In genomic region chr13:51170691-51171680, GRCm38 (mm10) we compare ENCODE assay signal across 8 mouse cellular contexts. TPM values are rescaled to one million over a fixed set of nuclear protein-coding genes. Genes with fewer than 3 reads are reported as not detected.
DNase-seq lines count a peak whose midpoint lies in the region; ATAC-seq and TF ChIP-seq lines count a peak whose summit lies in the region.

TSS of gene Nxnl2 (plus strand) at chr13:51171022.

- H3K36me3 ChIP-seq in CH12.LX (replicated peaks in 1 of 2; ENCODE audit: control insufficient read depth in 1 of 2, insufficient read depth in 1 of 2, low read length in 1 of 2): no peaks in the 10 kb centered on the region
- H3K36me3 ChIP-seq in embryonic facial prominence, embryonic 15.5 days: no peaks in the 10 kb centered on the region

- H3K27me3 ChIP-seq in CH12.LX (replicated peaks): peaks cover 15% of the 10 kb centered on the region
- H3K27me3 ChIP-seq in embryonic facial prominence, embryonic 15.5 days: peaks cover 5% of the 10 kb centered on the region; the same call in 1 of the 2 replicates

- peaks cover 5% of the 10 kb centered on the region for H3K9me3 ChIP-seq in CH12.LX (replicated peaks; ENCODE audit: low read length)
- H3K9me3 ChIP-seq in embryonic facial prominence, embryonic 15.5 days (replicated peaks): no peaks in the 10 kb centered on the region

- DNase-seq in CH12.LX (ENCODE audit: extremely low read depth): peak; percentile 41
- DNase-seq in adrenal gland, adult 8-10 months: peak; percentile 14
- DNase-seq in heart, postnatal 25 days (ENCODE audit: low spot score): peak; percentile 30
- DNase-seq in kidney, postnatal 4 days: peak; percentile 80 to 85
- peak; percentile 59 for DNase-seq in right cerebral cortex, postnatal 14 days
- peak; percentile 42 for DNase-seq in urinary bladder, postnatal 25 days (ENCODE audit: low spot score)

- peaks cover 4 to 7% of the 10 kb centered on the region in 2 experiments; a peak in 2 of 4 replicates for H3K4me1 ChIP-seq in CH12.LX (ENCODE audit: control insufficient read depth in 1 of 2, insufficient read depth in 2 of 2)
- peaks cover 17% of the 10 kb centered on the region for H3K4me1 ChIP-seq in embryonic facial prominence, embryonic 15.5 days

- peak; percentile 65 for ATAC-seq in embryonic facial prominence, embryonic 15.5 days (ENCODE audit: insufficient number of reproducible peaks, low FRiP score, low TSS enrichment, low read depth)
- ATAC-seq in megakaryocyte progenitor cell, adult 5-6 weeks (replicated peaks; ENCODE audit: poor library complexity): peak; percentile 80

- TF ChIP-seq RAD21 in CH12.LX (IDR thresholded peaks at IDR 0.05; ENCODE audit: low read depth, low read length): peak; percentile 66

- H3K27ac ChIP-seq in CH12.LX (ENCODE audit: insufficient read depth, low read depth): no peak within 1 kb of the TSS
- H3K27ac ChIP-seq in embryonic facial prominence, embryonic 15.5 days (replicated peaks): no peak within 1 kb of the TSS

- in situ Hi-C loops in CH12.LX (cut with MboI; ENCODE audit: low pct_ligation_motif_present, low pct_unique_long_range_greater_than_20kb, low sequenced_read_pairs): loop anchor here (10.0 kb wide), 1 partner anchor 146 kb away; no protein-coding TSS in a partner anchor

- H3K79me2 ChIP-seq in CH12.LX (replicated peaks; ENCODE audit: control insufficient read depth, extremely low read depth, insufficient read depth, poor library complexity, severe bottlenecking): no peaks in the 10 kb centered on the region

- TF ChIP-seq POLR2A in CH12.LX (IDR thresholded peaks at IDR 0.05; ENCODE audit: low read depth, low read length): no peak

- TF ChIP-seq EP300 in CH12.LX (IDR thresholded peaks at IDR 0.05; ENCODE audit: low read length): no peak

- dilution Hi-C loops in CH12.LX (cut with MboI; ENCODE audit: extremely low pct_ligation_motif_present, extremely low pct_unique_long_range_greater_than_20kb, low sequenced_read_pairs): no loop called here

- no peak within 1 kb of the TSS for H3K9ac ChIP-seq in CH12.LX (ENCODE audit: insufficient read depth, low read depth)
- peak within 1 kb of the TSS; percentile 16 for H3K9ac ChIP-seq in embryonic facial prominence, embryonic 15.5 days

- WGBS in embryonic facial prominence, embryonic 15.5 days: 1% methylated on average over 64 of the region's 64 CpGs

- TF ChIP-seq CTCF in CH12.LX (conservative IDR thresholded peaks at IDR 0.05 in 1 of 2, IDR thresholded peaks at IDR 0.05 in 1 of 2; ENCODE audit: low read depth in 2 of 2, low read length in 2 of 2): peak in 1 of 2 experiments; percentile 76; a peak in 2 of 4 replicates

- H3K4me2 ChIP-seq in CH12.LX (ENCODE audit: insufficient read depth, low read depth, poor library complexity, severe bottlenecking): peak within 1 kb of the TSS; percentile 89
- H3K4me2 ChIP-seq in embryonic facial prominence, embryonic 15.5 days (replicated peaks): peak within 1 kb of the TSS; percentile 95

- peak within 1 kb of the TSS in 2 of 3 experiments; percentile 45 to 52 for H3K4me3 ChIP-seq in CH12.LX (replicated peaks in 1 of 3; ENCODE audit: low read depth in 2 of 3, low read length in 2 of 3, poor library complexity in 1 of 3)
- peak within 1 kb of the TSS; percentile 49 for H3K4me3 ChIP-seq in embryonic facial prominence, embryonic 15.5 days (replicated peaks)

- intact Hi-C loops in heart, postnatal 25 days (cut with DNase I): loop anchor here (5.0 kb wide), 3 partner anchors 49 to 219 kb away; partner anchors contain the start of gene Spin1

TF ChIP-seq in CH12.LX, 34 proteins besides CTCF, POLR2A, EP300 and RAD21:
- TF ChIP-seq RCOR1 (conservative IDR thresholded peaks at IDR 0.05; ENCODE audit: low read depth, low read length) (no peak), CHD2 (IDR thresholded peaks at IDR 0.05; ENCODE audit: low read length) (no peak), BHLHE40 (IDR thresholded peaks at IDR 0.05; ENCODE audit: low read depth, low read length) (no peak), IRF4 (IDR thresholded peaks at IDR 0.05; ENCODE audit: low read depth, low read length) (0 out of 2 replicates have a peak, but pooled peaks have one; percentile 7), ZC3H11A (IDR thresholded peaks at IDR 0.05; ENCODE audit: low read depth, low read length) (peak; percentile 23; the same call in 1 of the 2 replicates), SIN3A (IDR thresholded peaks at IDR 0.05; ENCODE audit: low read length) (0 out of 2 replicates have a peak, but pooled peaks have one; percentile 52), GABPA (IDR thresholded peaks at IDR 0.05; ENCODE audit: insufficient replicate concordance, low read depth, low read length) (no peak), PAX5 (IDR thresholded peaks at IDR 0.05; ENCODE audit: low read length) (no peak), HCFC1 (IDR thresholded peaks at IDR 0.05; ENCODE audit: low read depth, low read length) (no peak), SMC3 (IDR thresholded peaks at IDR 0.05; ENCODE audit: low read depth, low read length) (peak; percentile 78), TBP (conservative IDR thresholded peaks at IDR 0.05; ENCODE audit: low read depth, low read length) (no peak), TCF12 (IDR thresholded peaks at IDR 0.05; ENCODE audit: low read depth, low read length) (0 out of 2 replicates have a peak, but pooled peaks have one; percentile 31), E2F4 (IDR thresholded peaks at IDR 0.05; ENCODE audit: insufficient replicate concordance, low read depth, low read length) (no peak), NRF1 (IDR thresholded peaks at IDR 0.05; ENCODE audit: low read depth, low read length) (no peak), ZMIZ1 (IDR thresholded peaks at IDR 0.05; ENCODE audit: low read depth, low read length) (no peak), MAZ (IDR thresholded peaks at IDR 0.05; ENCODE audit: low read depth, low read length) (no peak), MAFK (IDR thresholded peaks at IDR 0.05; ENCODE audit: insufficient replicate concordance, low read length) (no peak), MXI1 (IDR thresholded peaks at IDR 0.05; ENCODE audit: low read depth, low read length) (0 out of 2 replicates have a peak, but pooled peaks have one; percentile 15), MAX (IDR thresholded peaks at IDR 0.05; ENCODE audit: low read length) (0 out of 2 replicates have a peak, but pooled peaks have one; percentile 19), USF2 (conservative IDR thresholded peaks at IDR 0.05; ENCODE audit: low read depth, low read length) (no peak), CHD1 (IDR thresholded peaks at IDR 0.05; ENCODE audit: low read depth, low read length) (no peak)
TF ChIP-seq in CH12.LX: peak in this region for 7.

RNA-seq across cellular contexts. Expression of gene Nxnl2, which starts in this region (rescaled TPM):
- 0.21 and 0.25 TPM in 2 replicates for total RNA-seq in CH12.LX (2012; rRNA removed)
- 0.30 TPM in 1 of 2 replicates, not detected in the other for total RNA-seq in CH12.LX (2014; rRNA removed)
- polyA plus RNA-seq in CH12.LX (2012; ENCODE audit: insufficient read length, low read depth): 0.25 TPM in 1 of 2 replicates, not detected in the other
- total RNA-seq in adrenal gland, adult 8-10 months (2022): under 1 TPM in 2 of 4 experiments, not detected in 2; 0.45 to 0.65 TPM
- polyA plus RNA-seq in embryonic facial prominence, embryonic 15.5 days (2015; fragmentation: Nextera tagmentation; extraction: Ambion mirVana): 3.1 and 4.4 TPM in 2 replicates
- 1 to 10 TPM in 1 of 2 experiments, under 1 TPM in 1; 0.62 to 1.1 TPM for total RNA-seq in heart, postnatal 25 days (2021)
- not detected in 2 replicates for total RNA-seq in megakaryocyte progenitor cell, adult 5-6 weeks (2015)
- not detected in 2 replicates for total RNA-seq in megakaryocyte progenitor cell, adult 5-6 weeks (2017)

Comparison
In these comparisons a context has a peak if more than half of its experiments do, and no peak if none do; other contexts are left out.
1. Peak in DNase-seq, H3K4me3 ChIP-seq and H3K4me2 ChIP-seq in CH12.LX; RNA of the gene not detected or under 1 TPM.
2. Peak in DNase-seq in adrenal gland, adult 8-10 months; RNA of the gene not detected or under 1 TPM.
3. Peak in ATAC-seq in megakaryocyte progenitor cell, adult 5-6 weeks; RNA of the gene not detected or under 1 TPM.
4. DNase-seq: peak in every context shown above with its lines; median percentile 82 in kidney, postnatal 4 days; 59 in right cerebral cortex, postnatal 14 days; 42 in urinary bladder, postnatal 25 days; 41 in CH12.LX; 30 in heart, postnatal 25 days; 14 in adrenal gland, adult 8-10 months.